Mouse (Mus musculus): ENCODE measurements at regions not wholly inside any gene's neighbourhood (a gene's known extent, or its start where the extent isn't known, plus 50 kb on each side); places are given as distances from the start of the nearest gene placed in this dataset.
A peak's percentile ranks its signal among the peaks of the same experiment; 100 is the strongest.

- no peak for DNase-seq (ENCODE audit: low read depth, low spot score)
Observed at GRCm38 (mm10) chr17:41990804-41991203, 324.9 kb upstream of the Ptchd4 start.

GRCm38 (mm10) chr17:42008415-42008814, 307.3 kb upstream of the Ptchd4 start:
- no peak for DNase-seq (ENCODE audit: low read depth, low spot score)

- DNase-seq (ENCODE audit: low read depth, low spot score): no peak
Observed at GRCm38 (mm10) chr17:42024295-42024694, 291.5 kb upstream of the Ptchd4 start.

- DNase-seq (ENCODE audit: low read depth, low spot score): no peak
Observed at GRCm38 (mm10) chr17:42027253-42027652, 288.5 kb upstream of the Ptchd4 start.

GRCm38 (mm10) chr17:42029452-42029851, 286.3 kb upstream of the Ptchd4 start:
- DNase-seq (ENCODE audit: low read depth, low spot score): no peak

- no peak for DNase-seq (ENCODE audit: low read depth, low spot score)
Observed at GRCm38 (mm10) chr17:42037089-42037488, 278.7 kb upstream of the Ptchd4 start.

- no peak for DNase-seq (ENCODE audit: low read depth, low spot score)
Observed at GRCm38 (mm10) chr17:42049779-42050515, 265.8 kb upstream of the Ptchd4 start.

- DNase-seq (ENCODE audit: low read depth, low spot score): no peak
Observed at GRCm38 (mm10) chr17:42090764-42091452, 224.8 kb upstream of the Ptchd4 start.

GRCm38 (mm10) chr17:42113684-42114083, 202.1 kb upstream of the Ptchd4 start:
- DNase-seq (ENCODE audit: low read depth, low spot score): no peak

- no peak for DNase-seq (ENCODE audit: low read depth, low spot score)
Observed at GRCm38 (mm10) chr17:42120759-42121158, 195.0 kb upstream of the Ptchd4 start.

GRCm38 (mm10) chr17:42126488-42127237, 189.1 kb upstream of the Ptchd4 start:
- DNase-seq (ENCODE audit: low read depth, low spot score): peak; percentile 14

- no peak for DNase-seq (ENCODE audit: low read depth, low spot score)
Observed at GRCm38 (mm10) chr17:42169391-42170018, 146.2 kb upstream of the Ptchd4 start.

- DNase-seq (ENCODE audit: low read depth, low spot score): no peak
Observed at GRCm38 (mm10) chr17:42188531-42188930, 127.2 kb upstream of the Ptchd4 start.

GRCm38 (mm10) chr17:42190206-42190902, 125.4 kb upstream of the Ptchd4 start:
- DNase-seq (ENCODE audit: low read depth, low spot score): no peak

All from forelimb bud, embryonic 11.5 days (tissue).